Mouse (Mus musculus): ENCODE data around the gene Gp1ba.

- TF ChIP-seq ZC3H11A (IDR thresholded peaks at IDR 0.05; ENCODE audit: borderline replicate concordance, low read depth, low read length) = no peak
- no peak for TF ChIP-seq HCFC1 (IDR thresholded peaks at IDR 0.05; ENCODE audit: borderline replicate concordance, insufficient read depth, low read length)
- no peak for TF ChIP-seq ZNF384 (IDR thresholded peaks at IDR 0.05; ENCODE audit: low read depth, low read length)
These were observed 13.4 kb upstream of the Gp1ba start for GRCm38 (mm10) chr11:70625473-70625872.
